Comparison of ENCODE assay signal across 1 mouse cellular context in genomic region chr9:92249987-92250772, GRCm38 (mm10).
TF ChIP-seq lines count a peak whose summit lies in the region.

No protein-coding gene starts in this region.

TF ChIP-seq in CH12.LX, 34 proteins besides CTCF, POLR2A, EP300 and RAD21:
- TF ChIP-seq RCOR1 (conservative IDR thresholded peaks at IDR 0.05; ENCODE audit: low read depth, low read length) (no peak), MAFK (IDR thresholded peaks at IDR 0.05; ENCODE audit: insufficient replicate concordance, low read length) (0 out of 2 replicates have a peak, but pooled peaks have one; percentile 32), E2F4 (IDR thresholded peaks at IDR 0.05; ENCODE audit: insufficient replicate concordance, low read depth, low read length) (no peak), TCF12 (IDR thresholded peaks at IDR 0.05; ENCODE audit: low read depth, low read length) (peak; percentile 81), IRF4 (IDR thresholded peaks at IDR 0.05; ENCODE audit: low read depth, low read length) (peak; percentile 82), NELFE (IDR thresholded peaks at IDR 0.05; ENCODE audit: low read depth, low read length) (peak; percentile 64; the same call in 1 of the 2 replicates), BHLHE40 (IDR thresholded peaks at IDR 0.05; ENCODE audit: low read depth, low read length) (peak; percentile 68), TBP (conservative IDR thresholded peaks at IDR 0.05; ENCODE audit: low read depth, low read length) (0 out of 2 replicates have a peak, but pooled peaks have one; percentile 50), JUN (IDR thresholded peaks at IDR 0.05; ENCODE audit: insufficient read depth, low read depth, low read length) (peak; percentile 5; the same call in 1 of the 2 replicates), HCFC1 (IDR thresholded peaks at IDR 0.05; ENCODE audit: low read depth, low read length) (no peak), SIN3A (IDR thresholded peaks at IDR 0.05; ENCODE audit: low read length) (peak; percentile 39; the same call in 1 of the 2 replicates), SMC3 (IDR thresholded peaks at IDR 0.05; ENCODE audit: low read depth, low read length) (0 out of 2 replicates have a peak, but pooled peaks have one; percentile 2), NRF1 (IDR thresholded peaks at IDR 0.05; ENCODE audit: low read depth, low read length) (peak; percentile 27; the same call in 1 of the 2 replicates), ETS1 (conservative IDR thresholded peaks at IDR 0.05; ENCODE audit: low read depth, low read length) (peak; percentile 77), MEF2A (IDR thresholded peaks at IDR 0.05; ENCODE audit: borderline replicate concordance, low read depth, low read length) (peak; percentile 87), MYC (IDR thresholded peaks at IDR 0.05; ENCODE audit: low read depth, low read length) (no peak), ZMIZ1 (IDR thresholded peaks at IDR 0.05; ENCODE audit: low read depth, low read length) (no peak), ELF1 (IDR thresholded peaks at IDR 0.05; ENCODE audit: low read depth, low read length) (peak; percentile 87)
TF ChIP-seq in CH12.LX: peak in this region for 13.
